Mouse (Mus musculus) MEL (cell line): ENCODE data around the gene Cfap161. TPM values are rescaled to one million over a fixed set of nuclear protein-coding genes. Genes with fewer than 3 reads are reported as not detected.

Experiments
- DNase-seq: peaks from one replicate; pipeline ENCODE4 v3.0.0; 2011; ENCODE audit warnings: low read depth, low spot score
- H3K27ac ChIP-seq: 2 replicates; pipeline ENCODE4 v1.5.1; 2012; ENCODE audit warnings: low read depth, mild to moderate bottlenecking, control low read depth, low read length, moderate library complexity; ENCODE audit not compliant: control insufficient read depth
- H3K27me3 ChIP-seq, 2 experiments: fragments of 150-350 bp in 1 of 2; sonication (generic) in 1 of 2; 2 replicates each; pipeline ENCODE4 v1.6.1; 2012; ENCODE audit warnings: low read length in 2 of 2, mild to moderate bottlenecking in 2 of 2, improper control_type of control experiment in 1 of 2, moderate library complexity in 1 of 2; ENCODE audit not compliant: insufficient read depth in 2 of 2, control insufficient read depth in 1 of 2
- H3K36me3 ChIP-seq, 2 experiments: 2 replicates each; pipeline ENCODE4 v1.6.1; 2012 to 2014; ENCODE audit warnings: low read length in 2 of 2, improper control_type of control experiment in 1 of 2, inconsistent platforms in 1 of 2, mild to moderate bottlenecking in 1 of 2; ENCODE audit not compliant: insufficient read depth in 2 of 2, control insufficient read depth in 1 of 2
- H3K4me1 ChIP-seq, 2 experiments: fragments of 150-350 bp in 1 of 2; sonication (generic) in 1 of 2; 2 replicates each; pipeline ENCODE4 v1.6.1; 2012; ENCODE audit warnings: low read length in 2 of 2, improper control_type of control experiment in 1 of 2, mild to moderate bottlenecking in 1 of 2; ENCODE audit not compliant: insufficient read depth in 2 of 2, control insufficient read depth in 1 of 2
- H3K4me3 ChIP-seq, 2 experiments: fragments of 150-350 bp in 1 of 2; sonication (generic) in 1 of 2; 2 replicates each; pipeline ENCODE4 v1.5.1; 2012; ENCODE audit warnings: low read depth in 2 of 2, low read length in 2 of 2, mild to moderate bottlenecking in 2 of 2, moderate library complexity in 2 of 2, control low read depth in 1 of 2, improper control_type of control experiment in 1 of 2; ENCODE audit not compliant: control insufficient read depth in 1 of 2, insufficient read depth in 1 of 2
- H3K79me2 ChIP-seq: 2 replicates; pipeline ENCODE4 v1.6.1; 2012; ENCODE audit warnings: mild to moderate bottlenecking, low read length, moderate library complexity; ENCODE audit not compliant: control insufficient read depth, poor library complexity, insufficient read depth
- H3K9ac ChIP-seq: 2 replicates; pipeline ENCODE4 v1.6.1; 2012; ENCODE audit warnings: low read depth, mild to moderate bottlenecking, control low read depth, low read length, moderate library complexity; ENCODE audit not compliant: control insufficient read depth, poor library complexity, severe bottlenecking
- H3K9me3 ChIP-seq: fragments of 150-350 bp; sonication (generic); replicated peaks from 2 replicates; pipeline ENCODE4 v1.6.1; 2012; ENCODE audit warnings: mild to moderate bottlenecking, low read length, improper control_type of control experiment, moderate library complexity; ENCODE audit not compliant: insufficient read depth
- CHD1 ChIP-seq: IDR thresholded peaks from 2 replicates; pipeline ENCODE4 v1.6.1; 2012; ENCODE audit warnings: low read depth, mild to moderate bottlenecking, inconsistent platforms, low read length, improper control_type of control experiment
- RAD21 ChIP-seq: IDR thresholded peaks from 2 replicates; pipeline ENCODE4 v1.6.1; 2011; ENCODE audit warnings: mild to moderate bottlenecking, low read depth, low read length, improper control_type of control experiment
- SIN3A ChIP-seq: IDR thresholded peaks from 2 replicates; pipeline ENCODE4 v1.6.1; 2012; ENCODE audit warnings: low read length, improper control_type of control experiment, inconsistent platforms
- polyA plus RNA-seq, 2 experiments: library from polyadenylated mRNA; stranded (reverse) in 1 of 2; unstranded in 1 of 2; fragments of >175 nt in 1 of 2; fragments of >200 nt in 1 of 2; gene quantifications; 2 replicates each; pipeline versions ENCODE4 v1.2.1 to v1.2.4; 2012; ENCODE audit warnings: low replicate concordance in 2 of 2, low read depth in 1 of 2; ENCODE audit not compliant: insufficient read length in 2 of 2, insufficient read depth in 1 of 2, missing spikeins in 1 of 2
- total RNA-seq: library from RNA; depleted of rRNA; stranded (reverse); fragments of 300-350 nt; gene quantifications from 2 replicates; pipeline ENCODE4 v1.2.3, GENCODE M21; 2012; rRNA removed

Cfap161 gene
- total and polyA plus RNA-seq, 3 experiments: not detected

- no peak for TF ChIP-seq RAD21
- no peak for TF ChIP-seq SIN3A
- TF ChIP-seq CHD1: no peak
- TF ChIP-seq, all 39 proteins: peak for 0
- H3K27ac ChIP-seq: no peak overlapping the region
- no peaks in the 10 kb centered on the region for H3K36me3 ChIP-seq
- no peak overlapping the region for H3K4me3 ChIP-seq
- no peaks in the 10 kb centered on the region for H3K9me3 ChIP-seq
- DNase-seq: no peak
- H3K9ac ChIP-seq: no peak overlapping the region
- no peaks in the 10 kb centered on the region for H3K79me2 ChIP-seq
- no peaks in the 10 kb centered on the region for H3K4me1 ChIP-seq
- H3K27me3 ChIP-seq: no peaks in the 10 kb centered on the region
Observed at GRCm38 (mm10) chr7:83724541-83724940, 70.1 kb downstream of the Cfap161 start.

Other genes with a start within 250 kb of the Cfap161 start
- not detected in 2 replicates for gene Tmc3, start 210.0 kb downstream of the Cfap161 start, total RNA-seq
- not detected for gene Tmc3, start 210.0 kb downstream of the Cfap161 start, polyA plus RNA-seq
- gene Stard5, start 162.9 kb downstream of the Cfap161 start, total RNA-seq: 1.9 and 2.3 TPM in 2 replicates
- gene Stard5, start 162.9 kb downstream of the Cfap161 start, polyA plus RNA-seq: 1 to 10 TPM in 1 of 2 experiments, not detected in 1; 3.1 TPM
- 0.04 TPM in 1 of 2 replicates, not detected in the other for gene Il16, start 49.2 kb downstream of the Cfap161 start, total RNA-seq
- under 1 TPM in 1 of 2 experiments, not detected in 1; 0.10 TPM for gene Il16, start 49.2 kb downstream of the Cfap161 start, polyA plus RNA-seq
- 7.5 and 8.8 TPM in 2 replicates for gene Tlnrd1, start 89.4 kb upstream of the Cfap161 start, total RNA-seq
- gene Tlnrd1, start 89.4 kb upstream of the Cfap161 start, polyA plus RNA-seq: 10 to 100 TPM in 1 of 2 experiments, not detected in 1; 18.0 TPM
- 75.8 and 83.3 TPM in 2 replicates for gene Mesd, start 89.6 kb upstream of the Cfap161 start, total RNA-seq
- 100 to 1,000 TPM in 1 of 2 experiments, 10 to 100 TPM in 1; 64.5 to 135 TPM for gene Mesd, start 89.6 kb upstream of the Cfap161 start, polyA plus RNA-seq